Mouse (Mus musculus) CH12.LX (cell line): Measurements from ENCODE around the gene Crkl. TPM values are rescaled to one million over a fixed set of nuclear protein-coding genes. Genes with fewer than 3 reads are reported as not detected.
"Not testable (repeated sequence)": the region's sequence is repeated elsewhere in the genome, so short reads cannot be mapped to it uniquely, and the experiment has no call there.

Experiments
- DNase-seq: peaks from one replicate; pipeline ENCODE4 v3.0.0-alpha.2; 2013; ENCODE audit errors: extremely low read depth
- H3K27ac ChIP-seq: 2 replicates; pipeline ENCODE4 v1.5.1; 2012; ENCODE audit warnings: low read depth, mild to moderate bottlenecking, control low read depth, moderate library complexity; ENCODE audit not compliant: insufficient read depth
- H3K27me3 ChIP-seq: replicated peaks from 2 replicates; pipeline ENCODE3; 2012; ENCODE audit warnings: inconsistent platforms
- H3K36me3 ChIP-seq, 2 experiments: replicated peaks in 1 of 2; 2 replicates each; pipeline versions ENCODE3 to v1.6.1; 2012; ENCODE audit warnings: inconsistent platforms in 1 of 2, low read length in 1 of 2, mild to moderate bottlenecking in 1 of 2, mixed read lengths in 1 of 2, moderate library complexity in 1 of 2; ENCODE audit not compliant: control insufficient read depth in 1 of 2, insufficient read depth in 1 of 2
- H3K4me1 ChIP-seq, 2 experiments: 2 replicates each; pipeline ENCODE4 v1.6.1; 2012; ENCODE audit warnings: inconsistent platforms in 1 of 2, moderate library complexity in 1 of 2; ENCODE audit not compliant: insufficient read depth in 2 of 2, control insufficient read depth in 1 of 2
- H3K4me2 ChIP-seq: 2 replicates; pipeline ENCODE4 v1.6.1; 2012; ENCODE audit warnings: low read depth, mild to moderate bottlenecking, control low read depth; ENCODE audit not compliant: poor library complexity, insufficient read depth, severe bottlenecking
- H3K4me3 ChIP-seq, 3 experiments: fragments of 150-350 bp in 1 of 3; sonication (generic) in 1 of 3; replicated peaks in 1 of 3; 2 replicates each; pipeline versions ENCODE3 to v1.5.1; 2011 to 2012; ENCODE audit warnings: low read depth in 2 of 3, low read length in 2 of 3, mild to moderate bottlenecking in 2 of 3, moderate library complexity in 2 of 3, control low read depth in 1 of 3, improper control_type of control experiment in 1 of 3, inconsistent platforms in 1 of 3, mixed read lengths in 1 of 3; ENCODE audit not compliant: poor library complexity in 1 of 3
- H3K79me2 ChIP-seq: replicated peaks from 2 replicates; pipeline ENCODE4 v1.6.1; 2012; ENCODE audit warnings: mild to moderate bottlenecking, moderate library complexity; ENCODE audit not compliant: control insufficient read depth, poor library complexity, insufficient read depth, severe bottlenecking; ENCODE audit errors: extremely low read depth
- H3K9ac ChIP-seq: 2 replicates; pipeline ENCODE4 v1.6.1; 2012; ENCODE audit warnings: low read depth, mild to moderate bottlenecking, control low read depth, moderate library complexity; ENCODE audit not compliant: insufficient read depth
- H3K9me3 ChIP-seq: replicated peaks from 2 replicates; pipeline ENCODE3; 2012; ENCODE audit warnings: low read length, inconsistent platforms, mixed read lengths
- BHLHE40 ChIP-seq: IDR thresholded peaks from 2 replicates; pipeline ENCODE4 v1.6.1; 2011; ENCODE audit warnings: mild to moderate bottlenecking, low read depth, low read length, improper control_type of control experiment
- ELF1 ChIP-seq: IDR thresholded peaks from 2 replicates; pipeline ENCODE4 v1.6.1; 2014; ENCODE audit warnings: low read depth, mild to moderate bottlenecking, inconsistent platforms, low read length, improper control_type of control experiment
- ETS1 ChIP-seq: conservative IDR thresholded peaks from 2 replicates; pipeline ENCODE4 v1.6.1; 2012; ENCODE audit warnings: low read depth, mild to moderate bottlenecking, inconsistent platforms, low read length, improper control_type of control experiment, moderate library complexity
- KAT2A ChIP-seq: IDR thresholded peaks from 2 replicates; pipeline ENCODE4 v1.6.1; 2012; ENCODE audit warnings: low read length, improper control_type of control experiment, inconsistent platforms; ENCODE audit not compliant: insufficient replicate concordance
- MXI1 ChIP-seq: IDR thresholded peaks from 2 replicates; pipeline ENCODE4 v1.6.1; 2011; ENCODE audit warnings: mild to moderate bottlenecking, low read depth, low read length, improper control_type of control experiment
- NRF1 ChIP-seq: IDR thresholded peaks from 2 replicates; pipeline ENCODE4 v1.6.1; 2014; ENCODE audit warnings: low read depth, mild to moderate bottlenecking, inconsistent platforms, low read length, improper control_type of control experiment, moderate library complexity
- PAX5 ChIP-seq: IDR thresholded peaks from 2 replicates; pipeline ENCODE4 v1.6.1; 2012; ENCODE audit warnings: low read length, inconsistent platforms, mixed read lengths
- POLR2AphosphoS2 ChIP-seq: IDR thresholded peaks from 2 replicates; pipeline ENCODE4 v1.6.1; 2011; ENCODE audit warnings: low read depth, low read length, improper control_type of control experiment
- SIN3A ChIP-seq: IDR thresholded peaks from 2 replicates; pipeline ENCODE4 v1.6.1; 2012; ENCODE audit warnings: low read length, improper control_type of control experiment, inconsistent platforms
- TBP ChIP-seq: conservative IDR thresholded peaks from 2 replicates; pipeline ENCODE4 v1.6.1; 2011; ENCODE audit warnings: low read depth, low read length, improper control_type of control experiment
- UBTF ChIP-seq: IDR thresholded peaks from 2 replicates; pipeline ENCODE4 v1.6.1; 2012; ENCODE audit warnings: low read depth, mild to moderate bottlenecking, inconsistent platforms, low read length, improper control_type of control experiment, moderate library complexity
- ZC3H11A ChIP-seq: IDR thresholded peaks from 2 replicates; pipeline ENCODE4 v1.6.1; 2012; ENCODE audit warnings: low read depth, mild to moderate bottlenecking, inconsistent platforms, low read length, improper control_type of control experiment
- ZKSCAN1 ChIP-seq: IDR thresholded peaks from 2 replicates; pipeline ENCODE4 v1.6.1; 2012; ENCODE audit warnings: low read depth, inconsistent platforms, low read length, improper control_type of control experiment, borderline replicate concordance
- dilution Hi-C: fragments of 300-500 bp; cut with MboI; formaldehyde crosslinking; loops from 2 replicates; pipeline ENCODE4 v1.14.3; 2020; ENCODE audit warnings: low sequenced_read_pairs; ENCODE audit not compliant: extremely low pct_unique_long_range_greater_than_20kb, extremely low pct_ligation_motif_present
- in situ Hi-C: fragments of 300-500 bp; cut with MboI; formaldehyde crosslinking; loops from 3 replicates; pipeline ENCODE4 v1.14.3; 2019; ENCODE audit warnings: low sequenced_read_pairs, low pct_ligation_motif_present, low pct_unique_long_range_greater_than_20kb, mixed read lengths
- polyA plus RNA-seq: library from polyadenylated mRNA; unstranded; fragments of >175 nt; gene quantifications from 2 replicates; pipeline ENCODE4 v1.2.1, GENCODE M21; 2012; ENCODE audit warnings: low read depth; ENCODE audit not compliant: insufficient read length
- total RNA-seq, 2 experiments: library from RNA; depleted of rRNA; stranded (reverse); fragments of 300-350 nt in 1 of 2; fragments of >200 nt in 1 of 2; gene quantifications; 2 replicates each; pipeline ENCODE4 v1.2.3; 2012 to 2014

The Crkl gene
- total and polyA plus RNA-seq, 3 experiments: 16.9 to 35.6 (median 21.6) TPM

GRCm38 (mm10) chr16:17502681-17503080 is 50.9 kb downstream of the Crkl start:
- no peaks in the 10 kb centered on the region for H3K36me3 ChIP-seq
- in situ Hi-C loops: no loop called here
- H3K79me2 ChIP-seq: no peaks in the 10 kb centered on the region
- H3K4me3 ChIP-seq: no peak overlapping the region
- no peaks in the 10 kb centered on the region for H3K9me3 ChIP-seq
- H3K4me1 ChIP-seq: peaks cover 0 to 5% of the 10 kb centered on the region in 2 experiments; a peak in 2 of 4 replicates
- no peak overlapping the region for H3K4me2 ChIP-seq
- peaks cover 82% of the 10 kb centered on the region for H3K27me3 ChIP-seq
- TF ChIP-seq NRF1: no peak
- no peak for TF ChIP-seq ETS1
- no peak for TF ChIP-seq PAX5
- no peak for TF ChIP-seq UBTF
- no peak for TF ChIP-seq SIN3A
- no peak for TF ChIP-seq ZKSCAN1
- no peak overlapping the region for H3K27ac ChIP-seq
- dilution Hi-C loops: no loop called here
- no peak overlapping the region for H3K9ac ChIP-seq
- no peak for DNase-seq

GRCm38 (mm10) chr16:17507018-17507552 is 55.3 kb downstream of the Crkl start:
- peaks cover 44% of the 10 kb centered on the region for H3K27me3 ChIP-seq
- H3K4me1 ChIP-seq: peaks cover 7 to 31% of the 10 kb centered on the region in 2 experiments
- dilution Hi-C loops: no loop called here
- H3K9me3 ChIP-seq: no peaks in the 10 kb centered on the region
- TF ChIP-seq POLR2AphosphoS2 (no peak), PAX5 (no peak), NRF1 (no peak), KAT2A (no peak), ELF1 (no peak), BHLHE40 (no peak), ZC3H11A (no peak), MXI1 (no peak)
- TF ChIP-seq, all 38 proteins: peak for 0
- H3K4me3 ChIP-seq: no peak overlapping the region
- H3K4me2 ChIP-seq: no peak overlapping the region
- H3K36me3 ChIP-seq: peaks cover 12 to 19% of the 10 kb centered on the region in 2 experiments
- H3K79me2 ChIP-seq: peaks cover 5% of the 10 kb centered on the region; the same call in 1 of the 2 replicates
- DNase-seq: no peak
- in situ Hi-C loops: no loop called here
- H3K27ac ChIP-seq: no peak overlapping the region
- no peak overlapping the region for H3K9ac ChIP-seq

- H3K4me3 ChIP-seq: peak overlapping the region; percentile 63 to 100 (median 81)
Measured at GRCm38 (mm10) chr16:17508031-17508430, 56.2 kb downstream of the Crkl start.

More at GRCm38 (mm10) chr16:17508031-17508430, 56.2 kb downstream of the Crkl start:
- peak; percentile 67 for TF ChIP-seq TBP
- Histone ChIP-seq H3K27me3 (peaks cover 35% of the 10 kb centered on the region), H3K36me3 (peaks cover 21 to 29% of the 10 kb centered on the region in 2 experiments), H3K4me2 (peak overlapping the region; percentile 62), H3K9ac (peak overlapping the region; percentile 74), H3K4me1 (peaks cover 7 to 31% of the 10 kb centered on the region in 2 experiments)
- H3K27ac ChIP-seq, H3K9me3 ChIP-seq, in situ Hi-C loops, dilution Hi-C loops, H3K79me2 ChIP-seq: not testable (repeated sequence)
- peak; percentile 55 for DNase-seq
